Mouse (Mus musculus) C2C12 (cell line): ENCODE results near the gene Cyp19a1.

Experiments
- CEBPB ChIP-seq: IDR thresholded peaks from one replicate; pipeline ENCODE4 v1.6.1; 2011; ENCODE audit warnings: low read depth, mild to moderate bottlenecking, control low read depth, moderate library complexity
- CTCF ChIP-seq: IDR thresholded peaks from one replicate; pipeline ENCODE4 v1.5.1; 2011; ENCODE audit not compliant: control insufficient read depth, insufficient read depth, insufficient read length
- FOSL1 ChIP-seq: IDR thresholded peaks from one replicate; pipeline ENCODE4 v1.8.0; 2011; ENCODE audit warnings: mild to moderate bottlenecking, low read length; ENCODE audit not compliant: poor library complexity, insufficient read depth, severe bottlenecking
- MAX ChIP-seq: IDR thresholded peaks from one replicate; pipeline ENCODE4 v1.6.1; 2011; ENCODE audit warnings: mild to moderate bottlenecking, control low read depth
- MYOD1 ChIP-seq: IDR thresholded peaks from one replicate; pipeline ENCODE4 v1.6.1; 2011; ENCODE audit warnings: low read depth; ENCODE audit not compliant: control insufficient read depth, insufficient read length
- MYOG ChIP-seq: IDR thresholded peaks from one replicate; pipeline ENCODE4 v1.6.1; 2011; ENCODE audit not compliant: control insufficient read depth, insufficient read length; ENCODE audit errors: extremely low read depth
- USF1 ChIP-seq: IDR thresholded peaks from one replicate; pipeline ENCODE4 v1.6.1; 2011; ENCODE audit warnings: low read depth, mild to moderate bottlenecking, control low read depth, moderate library complexity

GRCm38 (mm10) chr9:54169489-54169888, 98.4 kb downstream of the Cyp19a1 start:
- peak; percentile 15 for TF ChIP-seq CTCF
- TF ChIP-seq CEBPB, result peak; percentile 81
- no peak for TF ChIP-seq MYOG
- TF ChIP-seq MYOD1, result no peak
- TF ChIP-seq MAX, result no peak
- TF ChIP-seq USF1, result no peak
- no peak for TF ChIP-seq FOSL1
